Mouse (Mus musculus) liver, adult 2 months (tissue): ENCODE measurements around the gene Hpcal4.

Source experiments
- CTCF ChIP-seq: fragments of 200-500 bp; IDR thresholded peaks from 2 replicates; pipeline ENCODE4 v1.5.1; 2011; ENCODE audit warnings: low read depth, low read length, control low read depth
- POLR2A ChIP-seq: fragments of 200-500 bp; IDR thresholded peaks from 2 replicates; pipeline ENCODE4 v1.6.1; 2011; ENCODE audit warnings: low read length, control low read depth; ENCODE audit not compliant: insufficient read depth; ENCODE audit errors: extremely low read depth

DNA sequence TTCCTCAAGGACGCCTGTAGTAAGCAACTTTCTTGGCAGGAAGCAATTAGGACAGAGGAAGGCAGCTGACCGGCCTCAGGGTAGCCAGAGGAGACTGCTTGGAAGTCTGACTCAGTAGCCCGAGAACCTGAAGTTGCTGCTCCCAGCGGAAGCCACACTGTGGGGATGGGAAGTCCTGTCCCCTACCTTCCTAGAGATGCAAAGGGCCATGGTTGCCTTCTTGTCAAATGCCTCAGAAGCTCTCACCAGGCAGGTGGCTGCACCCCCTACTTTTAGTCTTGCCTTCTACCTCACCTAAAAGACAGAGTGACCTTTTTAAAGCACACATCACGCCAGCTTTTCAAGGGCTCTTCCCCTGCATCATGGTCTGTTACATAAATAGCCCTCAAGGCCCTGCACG is 13.7 kb downstream of the Hpcal4 start:
- TF ChIP-seq CTCF (no peak), POLR2A (no peak)
